Mouse (Mus musculus): ENCODE results near the gene Sirt1. TPM values are rescaled to one million over a fixed set of nuclear protein-coding genes. Genes with fewer than 3 reads are reported as not detected.
"Not testable (repeated sequence)": the region's sequence is repeated elsewhere in the genome, so short reads cannot be mapped to it uniquely, and the experiment has no call there.

Sirt1 gene
- total RNA-seq, 2 experiments from 2014 or later = 7.0 to 8.3 TPM

DNA sequence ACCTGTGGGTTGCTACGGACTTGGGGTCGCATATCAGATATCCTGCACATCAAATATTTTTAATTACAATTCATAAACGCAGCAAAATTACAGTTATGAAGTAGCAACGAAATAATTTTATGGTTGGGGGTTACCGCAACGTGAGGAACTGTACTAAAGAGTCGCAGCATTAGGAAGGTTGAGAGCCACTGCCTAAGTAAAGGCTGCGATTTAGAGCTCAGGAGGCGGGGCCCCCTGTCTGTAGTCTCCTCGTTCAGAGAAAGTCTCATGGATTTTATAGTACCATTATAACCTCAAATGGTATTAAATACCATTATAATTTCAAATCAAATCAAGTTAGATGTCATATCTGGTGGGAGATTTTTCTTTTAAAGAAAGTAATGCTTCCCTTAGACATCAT lies 5.5 kb upstream of the Sirt1 start:
- DNase-seq = no peak

DNA sequence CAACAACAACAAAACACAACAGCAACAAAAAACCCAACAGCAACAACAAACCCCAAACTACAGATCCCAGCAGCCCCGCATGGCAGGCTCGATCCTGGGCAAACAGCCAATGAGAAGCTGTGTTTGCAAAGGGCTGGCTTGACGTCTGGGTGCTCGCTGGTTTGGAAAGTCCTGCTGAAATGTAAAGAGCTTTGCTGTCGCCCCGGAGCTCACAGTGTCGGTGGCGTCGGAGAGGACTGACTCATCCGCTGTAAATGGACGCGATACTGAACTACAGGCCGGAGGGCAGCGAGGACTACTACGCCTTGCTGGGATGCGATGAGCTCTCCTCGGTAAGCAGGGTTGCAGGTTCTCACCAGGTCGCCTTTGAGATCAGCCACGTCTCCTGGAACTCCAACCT lies 4.9 kb upstream of the Sirt1 start:
- DNase-seq = peak; percentile 77

DNA sequence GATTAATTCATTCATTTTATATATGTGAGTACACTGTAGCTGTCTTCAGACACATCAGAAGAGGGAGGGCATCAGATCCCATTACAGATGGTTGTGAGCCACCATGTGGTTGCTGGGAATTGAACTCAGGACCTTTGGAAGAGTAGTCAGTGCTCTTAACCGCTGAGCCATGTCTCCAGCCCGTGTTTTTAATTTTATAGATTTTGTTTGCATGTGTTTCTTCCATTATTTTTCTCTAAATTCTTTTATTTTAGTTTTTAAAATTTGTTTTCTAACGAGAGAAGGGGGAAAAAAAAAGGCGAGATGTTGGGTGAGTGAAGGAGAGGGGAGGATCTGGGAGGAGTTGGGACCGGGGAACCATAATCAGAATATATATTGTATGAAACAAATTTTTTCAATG lies 4.4 kb upstream of the Sirt1 start:
- not testable (repeated sequence) for DNase-seq

DNA sequence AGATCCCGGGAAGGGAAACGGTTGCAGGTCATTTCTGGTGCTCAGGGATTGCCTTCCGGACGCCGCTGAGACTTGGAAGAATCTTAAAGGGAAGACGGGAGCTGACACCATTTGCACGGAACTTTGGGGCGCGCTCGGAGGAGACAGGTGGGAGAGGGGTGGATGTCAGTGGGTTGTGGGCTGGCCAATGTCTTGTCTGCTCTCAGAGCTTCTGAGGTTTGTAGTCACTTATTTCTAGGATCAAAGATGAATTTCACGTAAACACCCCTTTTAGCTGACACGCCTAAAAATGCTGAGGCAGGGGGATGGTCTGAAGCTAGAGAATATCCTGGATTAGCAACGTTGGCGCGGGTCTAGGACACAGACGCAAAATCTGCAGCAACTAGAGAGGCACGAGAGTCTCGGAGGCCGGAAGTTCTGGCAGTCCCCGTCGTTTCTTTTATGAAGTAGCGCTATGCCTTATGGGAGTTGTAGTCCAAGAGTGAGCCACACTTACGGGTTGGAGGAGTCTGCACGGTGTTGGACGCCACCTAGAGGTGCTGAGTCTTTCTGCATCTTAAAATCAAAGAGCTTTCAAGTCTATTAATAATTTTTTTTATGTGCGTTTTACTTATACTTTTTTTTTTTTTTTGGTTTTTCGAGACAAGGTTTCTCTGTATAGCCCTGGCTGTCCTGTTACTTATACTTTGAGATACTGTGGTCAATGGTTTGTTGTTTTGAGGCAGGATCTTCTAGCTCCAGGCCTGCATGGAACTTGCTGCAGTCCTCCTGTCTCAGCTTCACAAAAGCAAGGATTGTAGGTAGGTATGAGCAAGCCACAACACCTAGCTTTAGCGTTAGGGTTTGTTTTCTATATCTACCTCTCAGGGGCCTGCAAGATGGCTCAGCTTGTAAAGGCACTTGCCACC lies 1.1 kb upstream of the Sirt1 start, which contains the start of gene Dnajc12:
Dnajc12 (plus strand) TSS at position 72 of the 908 bp plus-strand sequence.
- peak; percentile 65 for DNase-seq

DNA sequence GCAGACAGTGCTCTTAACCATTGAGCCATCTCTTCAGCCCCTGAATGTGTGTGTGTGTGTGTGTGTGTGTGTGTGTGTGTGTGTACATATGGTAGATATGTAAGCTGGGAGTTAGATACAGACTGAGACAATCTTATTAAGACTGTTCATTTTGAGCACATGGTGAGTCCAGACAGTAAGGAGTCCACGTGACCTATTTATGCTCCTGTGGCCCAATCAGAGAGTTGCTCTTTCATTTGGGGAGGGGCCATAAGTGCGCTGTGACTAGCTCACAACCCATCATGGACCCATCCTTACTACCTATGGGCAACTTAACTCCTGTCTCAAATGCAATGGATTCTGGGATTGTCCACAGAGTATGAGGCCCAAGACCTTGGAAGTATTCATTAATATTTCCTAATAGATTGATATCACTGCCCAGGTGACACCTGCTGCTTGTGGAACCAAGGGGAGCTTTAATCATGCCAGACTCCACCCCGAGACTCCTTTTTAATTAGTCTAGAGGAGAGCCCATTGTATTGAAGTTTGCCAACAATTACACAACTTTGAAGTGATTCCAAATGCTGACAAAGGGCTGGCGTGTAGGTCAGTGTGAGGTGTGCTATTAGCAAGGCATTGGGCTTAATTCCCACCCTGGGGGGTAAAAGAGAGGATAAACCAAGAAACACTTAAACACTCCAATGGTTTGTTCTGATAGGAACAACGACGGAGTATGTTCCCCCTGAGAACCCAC lies 2.4 kb downstream of the Sirt1 start:
- DNase-seq = no peak

DNA sequence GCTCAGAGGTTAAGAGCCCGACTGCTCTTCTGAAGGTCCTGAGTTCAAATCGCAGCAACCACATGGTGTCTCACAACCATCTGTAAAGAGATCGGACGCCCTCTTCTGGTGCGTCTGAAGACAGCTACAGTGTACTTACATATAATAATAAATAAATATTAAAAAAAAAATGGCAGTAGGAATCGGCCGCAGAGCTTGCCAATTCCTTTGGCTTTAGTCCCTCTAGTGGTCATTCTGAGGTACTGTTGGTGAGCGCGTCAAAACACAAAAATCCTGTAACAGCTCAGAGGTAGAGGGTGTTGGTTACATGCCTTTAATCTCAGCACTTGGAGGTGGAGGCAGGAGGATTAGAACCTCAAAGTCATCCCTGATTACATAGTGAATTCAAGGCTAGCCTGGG lies 4.0 kb downstream of the Sirt1 start:
- peak; percentile 52 for DNase-seq

DNA sequence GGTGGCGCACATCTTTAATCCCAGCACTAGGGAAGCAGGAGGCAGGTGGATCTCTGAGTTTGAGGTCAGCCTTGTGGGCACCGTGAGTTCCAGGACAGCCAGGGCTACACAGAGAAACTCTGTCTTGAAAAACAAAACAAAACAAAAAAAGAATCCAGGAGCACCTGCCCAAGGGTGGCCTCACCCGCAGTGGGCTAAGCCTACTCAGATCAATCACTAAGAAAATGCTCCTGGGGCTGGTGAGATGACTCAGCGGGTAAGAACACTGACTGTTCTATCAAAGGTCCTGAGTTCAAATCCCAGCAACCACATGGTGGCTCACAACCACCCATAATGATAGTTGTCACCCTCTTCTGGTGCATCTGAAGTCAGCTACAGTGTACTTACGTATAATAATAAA lies 5.2 kb downstream of the Sirt1 start:
- no peak for DNase-seq

DNA sequence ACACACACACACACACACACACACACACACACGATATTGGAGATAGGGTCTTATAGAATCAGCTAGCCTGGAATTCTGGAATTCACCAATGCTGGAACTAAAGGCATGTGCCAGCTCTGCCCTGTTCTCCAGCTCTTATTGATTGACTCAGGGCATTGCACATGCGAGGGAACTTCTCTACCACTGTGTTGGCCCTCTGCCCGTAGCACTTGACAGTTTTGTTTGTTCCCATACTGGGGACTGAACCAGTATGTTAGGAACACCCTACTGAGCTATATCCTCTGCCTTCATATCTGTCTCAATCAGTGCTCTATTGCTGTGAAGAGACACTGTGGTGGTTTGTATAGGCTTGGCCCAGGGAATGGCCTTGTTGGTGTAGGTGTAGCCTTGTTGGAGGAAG lies 13.5 kb downstream of the Sirt1 start:
- no peak for DNase-seq

DNA sequence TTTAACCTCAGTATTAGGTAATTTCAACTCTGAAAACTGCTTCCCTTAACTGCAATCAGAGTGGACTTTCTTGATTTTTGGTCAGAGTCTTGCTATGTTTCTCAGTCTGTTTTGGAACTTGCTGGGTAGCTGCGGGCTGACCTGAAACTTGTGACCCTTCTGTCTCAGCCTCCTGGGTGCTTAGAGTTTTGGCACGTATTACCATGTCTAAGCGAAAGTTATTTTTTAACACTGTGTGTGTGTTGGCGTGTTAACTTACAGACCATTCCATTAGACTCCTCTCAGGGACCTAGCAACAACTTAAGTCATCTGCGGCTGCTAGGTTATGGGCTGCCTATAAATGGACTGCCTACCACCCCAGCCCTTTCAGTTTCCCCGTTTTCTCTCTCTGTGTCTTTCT lies 14.1 kb downstream of the Sirt1 start:
- DNase-seq = no peak

DNA sequence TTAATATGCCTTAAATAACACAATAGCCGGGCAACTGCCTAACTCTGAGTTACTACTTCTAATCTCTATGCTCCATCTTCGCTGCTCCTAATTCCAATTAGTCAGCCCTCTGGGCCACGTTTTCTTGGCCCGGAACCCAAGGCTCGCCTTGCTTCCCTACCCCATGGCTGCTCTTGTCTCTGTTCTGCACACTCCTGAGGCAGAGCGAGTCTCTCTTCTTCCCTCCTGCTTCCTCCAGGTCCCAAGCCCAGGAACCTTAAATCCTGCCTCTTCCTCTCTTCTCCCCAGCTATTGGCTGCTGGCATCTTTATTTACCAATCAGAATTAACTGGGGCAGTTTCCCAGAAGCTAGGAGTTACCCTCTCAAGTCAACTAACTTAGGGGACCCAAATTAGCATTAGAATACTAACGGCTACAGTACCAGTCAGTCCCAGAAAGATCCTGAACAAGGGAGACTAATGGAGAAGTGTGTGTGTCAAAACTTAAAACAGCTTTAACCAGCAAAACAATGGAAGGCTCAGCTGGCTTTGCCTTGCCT lies 15.5 kb downstream of the Sirt1 start:
- no peak for DNase-seq

DNA sequence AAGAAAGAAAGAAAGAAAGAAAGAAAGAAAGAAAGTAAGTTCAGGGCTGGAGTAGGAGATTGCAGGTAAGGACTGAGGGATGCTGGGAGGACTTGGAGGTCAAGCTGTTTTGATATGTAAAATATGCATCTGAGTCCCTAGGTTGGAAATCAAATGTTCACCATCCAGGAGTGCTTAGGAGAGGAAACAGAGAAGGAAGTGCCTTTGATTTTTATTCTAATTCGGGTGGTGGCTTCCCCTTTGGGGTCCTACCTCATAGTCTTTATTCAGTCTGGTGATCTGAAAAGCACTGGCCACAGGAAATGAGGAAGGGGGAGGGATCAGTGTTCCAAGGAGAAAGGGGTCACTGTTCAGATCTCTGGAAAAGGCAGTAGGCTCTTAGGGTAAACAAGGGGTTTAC lies 21.0 kb downstream of the Sirt1 start:
- no peak for DNase-seq

DNA sequence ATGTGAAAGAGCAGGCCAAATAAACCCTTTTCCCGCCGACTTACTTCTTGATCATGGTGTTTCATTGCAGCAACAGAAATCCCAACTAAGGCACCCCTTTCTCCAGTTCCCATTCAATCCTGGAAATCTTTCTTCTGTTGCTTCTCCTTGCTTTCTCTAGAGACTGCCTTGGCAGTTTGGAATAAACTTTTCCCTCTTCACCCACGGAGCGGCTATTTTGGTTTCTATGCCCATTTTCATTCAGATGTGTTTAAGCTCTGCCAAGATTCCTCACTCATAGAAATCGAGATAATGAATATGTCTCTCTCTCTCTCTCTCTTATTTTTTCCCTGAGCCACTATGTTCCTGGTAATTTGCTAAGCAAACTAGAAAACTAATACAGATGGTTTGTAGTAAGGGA lies 29.4 kb downstream of the Sirt1 start:
- DNase-seq = no peak

DNA sequence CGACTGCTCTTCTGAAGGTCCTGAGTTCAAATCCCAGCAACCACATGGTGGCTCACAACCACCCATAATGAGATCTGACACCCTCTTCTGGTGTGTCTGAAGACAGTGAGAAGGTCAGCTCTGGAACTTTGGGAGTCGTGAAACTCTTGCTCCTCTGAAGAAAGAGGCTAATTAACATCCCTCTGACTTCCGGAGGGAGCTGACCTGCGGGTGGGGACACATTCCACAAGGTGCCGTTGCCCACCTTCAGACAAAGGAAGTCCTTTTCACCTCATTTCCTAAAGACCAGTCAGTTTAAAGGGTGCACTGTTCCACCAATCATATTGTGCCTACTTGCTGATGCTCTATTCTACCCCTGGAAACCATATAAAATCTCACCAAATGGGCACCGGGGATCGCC lies 30.4 kb downstream of the Sirt1 start:
- not testable (repeated sequence) for DNase-seq

DNA sequence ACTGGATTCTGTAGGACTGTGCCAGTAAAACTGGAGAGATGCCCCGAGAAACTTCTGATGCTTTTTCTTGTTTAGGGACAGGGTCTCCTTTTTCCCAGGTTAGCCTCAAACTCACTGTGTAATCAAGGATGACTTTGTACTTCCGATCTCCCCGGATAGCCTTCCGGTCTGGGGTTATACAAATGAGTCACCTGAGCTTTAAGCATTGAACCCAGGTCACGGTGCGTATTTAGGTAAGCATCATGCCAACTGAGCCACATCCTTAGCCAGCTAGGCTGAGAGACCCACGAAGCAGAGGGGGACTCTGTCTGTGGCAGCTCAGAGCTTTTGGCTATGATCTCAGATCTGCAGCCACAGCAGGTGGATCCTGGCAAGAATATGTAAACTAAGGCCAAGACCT lies 30.8 kb downstream of the Sirt1 start:
- no peak for DNase-seq

DNA sequence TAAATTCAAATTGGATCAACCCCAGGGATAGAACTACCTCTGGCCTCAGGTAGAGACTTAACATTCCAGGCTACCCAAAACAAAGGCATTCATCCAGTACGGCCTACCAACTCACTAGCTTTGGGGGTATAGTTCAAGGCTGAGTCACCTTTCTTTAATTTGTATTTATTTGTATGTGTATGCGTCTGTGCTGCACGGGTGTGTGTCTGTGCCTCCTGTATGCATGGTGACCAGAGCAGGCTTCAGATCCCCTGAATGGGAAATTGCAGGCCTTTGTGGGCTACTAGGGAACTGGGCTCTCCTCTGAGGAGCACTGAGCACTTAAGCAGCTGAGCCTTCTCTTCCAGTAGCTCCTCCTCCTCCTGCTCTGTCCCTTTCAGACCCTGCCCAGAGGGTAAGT lies 33.2 kb downstream of the Sirt1 start:
- no peak for DNase-seq

DNA sequence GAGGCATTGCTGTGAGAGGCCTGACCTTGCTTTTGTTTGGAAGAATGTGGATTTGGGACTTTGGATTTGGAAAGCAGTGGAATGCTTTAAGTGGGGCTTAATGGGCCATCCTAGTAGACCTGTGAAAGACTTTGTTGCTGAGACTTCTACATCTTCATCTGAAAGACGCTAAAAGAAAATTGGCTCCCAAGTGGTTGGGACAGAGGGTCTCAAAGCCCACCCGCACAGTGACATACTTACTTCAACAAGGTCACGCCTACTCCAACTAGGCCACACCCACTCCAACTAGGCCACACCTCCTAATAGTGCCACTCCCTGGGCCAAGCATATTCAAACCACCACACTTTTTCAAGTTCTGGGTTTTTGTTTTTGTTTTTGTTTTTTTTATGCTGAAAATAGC lies 36.8 kb downstream of the Sirt1 start:
- DNase-seq = no peak

DNA sequence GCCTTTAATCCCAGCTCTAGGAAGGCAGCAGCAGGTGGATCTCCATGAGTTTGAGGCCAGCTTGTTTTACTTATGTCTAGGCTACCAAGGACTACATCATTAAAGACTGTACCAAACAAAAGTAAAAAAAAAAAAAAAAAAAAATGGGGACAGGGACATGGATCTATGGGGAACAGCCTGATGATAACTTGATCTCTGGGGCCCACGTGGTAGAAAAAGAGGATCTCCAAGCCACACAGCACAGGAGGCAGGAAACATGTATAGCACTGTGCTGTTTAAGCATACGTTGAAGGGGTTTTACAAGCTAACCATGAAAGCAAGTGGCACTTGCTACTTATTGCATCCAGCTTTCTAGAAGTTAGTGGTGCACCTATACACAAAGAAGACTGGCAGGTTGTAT lies 40.2 kb downstream of the Sirt1 start:
- DNase-seq = no peak

DNA sequence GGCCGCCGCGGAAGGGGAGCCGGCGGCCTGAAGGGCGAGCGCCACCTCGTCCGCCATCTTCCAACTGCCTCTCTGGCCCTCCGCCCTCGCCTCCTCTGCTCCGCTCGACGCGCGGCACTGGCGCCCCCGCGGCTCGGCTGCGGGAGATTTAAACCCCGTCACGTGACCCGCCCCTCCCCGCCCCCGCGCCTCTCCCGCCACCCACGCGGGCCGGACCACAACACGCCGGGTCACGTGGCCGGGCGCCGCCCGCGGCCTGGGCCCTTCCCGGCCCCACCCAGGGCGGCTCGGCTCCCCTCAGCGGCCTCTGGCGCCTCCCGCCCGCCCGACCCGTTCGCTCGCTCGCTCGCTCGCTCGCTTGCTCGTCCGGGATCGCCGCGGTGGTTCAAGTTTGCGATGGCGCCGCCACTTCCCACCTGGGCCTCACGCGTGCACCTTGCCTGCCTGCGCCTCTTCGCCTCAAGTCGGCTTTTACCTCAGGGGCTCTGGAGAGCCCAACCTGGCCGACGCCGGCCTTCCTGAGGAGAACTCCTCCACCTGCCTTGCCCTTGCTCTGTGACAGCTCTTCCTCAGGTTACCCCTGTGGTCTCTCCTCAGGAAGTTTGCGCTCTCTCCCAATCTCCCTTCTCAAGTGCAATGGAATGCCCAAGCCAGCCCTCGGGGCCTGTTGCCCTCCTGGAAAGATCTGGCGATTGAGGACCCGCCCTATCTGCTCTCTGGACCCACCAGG lies 42.4 kb downstream of the Sirt1 start:
- DNase-seq = peak; percentile 92

DNA sequence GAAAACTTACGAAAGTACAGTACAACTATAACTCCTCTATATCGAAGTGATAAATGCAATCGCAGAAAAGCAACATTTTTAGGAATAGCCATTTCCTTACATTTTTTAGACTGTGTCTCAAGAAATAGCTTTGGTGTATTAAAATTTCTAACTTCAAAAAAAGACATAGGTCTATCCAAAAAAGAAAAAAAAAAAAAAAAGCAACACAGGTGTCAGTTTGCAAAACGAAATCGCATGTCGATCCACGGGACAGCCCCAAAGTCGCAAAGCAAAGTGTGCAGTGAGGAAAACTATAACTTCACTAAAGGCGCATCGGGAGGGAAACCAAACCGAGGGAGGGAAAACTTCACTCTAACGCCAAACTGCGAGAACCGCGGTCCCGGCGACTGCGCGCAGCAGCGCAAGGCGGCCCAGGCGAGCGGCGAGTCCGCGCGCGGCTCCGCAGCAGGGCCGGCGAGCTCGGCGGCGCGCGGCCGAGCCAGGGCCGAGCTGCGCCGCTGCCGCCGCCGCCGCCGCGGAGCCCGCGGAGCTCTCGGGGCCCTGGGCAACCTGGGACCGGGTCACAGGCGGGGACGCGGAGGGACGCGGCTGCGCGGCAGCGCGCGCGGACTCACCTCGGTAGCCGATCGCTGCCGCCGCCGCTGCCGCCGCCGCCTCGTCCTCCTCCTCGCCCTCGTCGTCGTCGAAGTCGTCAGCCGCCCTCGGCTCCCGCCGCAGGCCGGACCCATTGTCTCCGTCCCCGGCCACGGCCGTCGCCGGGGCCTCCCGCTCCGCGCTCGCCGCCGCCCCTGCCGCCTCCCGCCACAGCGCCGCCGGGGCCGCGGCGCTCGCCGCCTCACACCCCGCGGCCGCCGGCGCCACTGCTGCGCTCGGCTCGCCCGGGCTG lies 43.3 kb downstream of the Sirt1 start:
- DNase-seq = peak; percentile 71

DNA sequence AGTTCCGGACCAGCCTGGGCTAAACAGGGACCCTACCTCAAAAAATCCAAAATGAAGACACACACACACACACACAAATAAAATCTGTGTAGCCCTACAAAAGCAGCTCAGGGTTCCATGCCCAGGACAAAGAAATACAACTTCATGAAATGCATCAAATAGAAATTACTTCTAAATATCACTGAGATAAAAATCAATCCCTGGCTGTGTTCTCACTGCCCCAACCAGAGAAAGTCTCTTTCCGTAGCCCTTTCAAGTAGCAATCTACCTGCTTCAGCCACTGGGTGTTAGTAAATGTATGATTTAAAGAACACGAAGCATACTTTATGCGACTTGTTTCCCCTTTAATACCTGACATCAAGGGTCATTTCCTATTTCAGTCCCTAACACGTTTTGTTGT lies 44.2 kb downstream of the Sirt1 start:
- DNase-seq = no peak

DNA sequence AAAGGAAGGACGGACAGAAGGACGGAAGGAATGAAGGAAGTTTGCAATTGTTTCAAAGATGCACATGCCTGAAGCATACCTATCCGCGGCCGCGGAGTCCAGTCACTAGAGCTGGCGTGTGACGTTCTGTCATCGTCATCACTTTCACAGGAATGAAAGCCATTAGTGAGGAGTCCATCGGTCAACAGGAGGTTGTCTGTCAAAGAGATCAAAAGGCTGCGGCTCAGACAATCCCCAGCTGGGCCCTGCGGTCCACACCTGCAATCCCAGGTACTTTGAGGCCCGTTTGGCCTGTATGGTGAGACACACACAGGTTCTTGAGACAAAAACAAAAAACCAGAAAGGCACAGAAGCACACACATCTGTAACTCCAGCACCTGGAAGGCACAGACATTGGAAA lies 44.6 kb downstream of the Sirt1 start:
- no peak for DNase-seq

DNA sequence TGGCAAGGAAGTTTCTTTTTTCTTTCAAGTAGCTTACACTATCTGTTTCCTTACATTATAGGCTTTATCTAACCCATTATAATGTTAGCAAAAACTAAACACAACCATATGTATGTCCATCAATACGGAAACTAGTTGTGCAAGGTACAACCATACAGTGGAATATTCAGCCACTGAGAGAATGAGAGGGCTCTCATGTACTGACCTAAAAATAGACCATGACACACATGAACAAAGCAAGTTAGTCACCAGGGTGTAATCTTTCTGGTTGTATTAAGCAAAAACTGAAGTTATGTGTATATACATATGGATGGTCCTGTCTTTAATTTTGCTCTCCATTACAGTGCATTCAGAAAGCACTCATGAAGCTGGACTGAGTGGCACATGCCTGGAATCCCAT lies 54.4 kb downstream of the Sirt1 start:
- DNase-seq = no peak
